Mouse (Mus musculus): Measurements from ENCODE around the gene Washc4. TPM values are rescaled to one million over a fixed set of nuclear protein-coding genes. Genes with fewer than 3 reads are reported as not detected.

The Washc4 gene
- 15.9 and 16.3 TPM in 2 replicates for total RNA-seq (2012; rRNA removed)
- 31.8 and 36.4 TPM in 2 replicates for total RNA-seq (2014; rRNA removed)
- polyA plus RNA-seq (2012; ENCODE audit: insufficient read length, low read depth): 19.3 and 22.0 TPM in 2 replicates

DNA sequence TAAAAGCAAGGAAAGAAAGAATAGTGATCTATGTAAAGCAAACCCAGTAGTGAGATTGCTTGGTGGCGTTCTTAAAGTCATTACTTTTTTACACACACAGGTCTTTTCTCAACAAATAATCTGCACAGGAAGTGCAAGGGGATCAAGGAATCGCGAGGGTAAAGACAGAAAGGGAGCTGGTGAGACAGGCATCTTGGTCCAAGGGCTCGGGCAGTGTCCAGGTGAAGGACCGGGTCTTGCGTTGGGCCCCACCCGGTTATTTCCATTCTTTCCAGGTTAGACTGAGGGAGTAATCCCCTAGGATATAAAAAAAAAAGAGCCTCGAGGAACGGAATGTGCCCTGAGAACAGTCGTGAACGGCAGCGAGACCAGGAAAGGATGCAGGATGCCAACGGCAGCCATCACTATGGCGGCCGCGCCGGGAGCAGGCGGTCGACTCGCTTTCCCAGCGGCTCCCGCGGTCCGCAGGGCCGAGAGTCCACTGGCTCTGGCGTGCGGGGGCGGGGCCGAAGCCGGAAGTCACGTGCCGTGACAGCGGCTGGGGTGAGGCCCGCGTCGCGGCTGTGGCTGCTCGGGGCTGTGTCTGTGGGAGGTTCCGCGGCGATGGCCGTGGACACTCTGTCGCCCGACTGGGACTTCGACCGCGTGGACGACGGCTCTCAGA lies at the start of gene Washc4:
Gene Washc4, plus strand, starts transcription at position 314 of the 664 bp plus-strand sequence.
- dilution Hi-C loops (cut with MboI; ENCODE audit: extremely low pct_ligation_motif_present, extremely low pct_unique_long_range_greater_than_20kb, low sequenced_read_pairs): no loop called here
- H3K79me2 ChIP-seq (replicated peaks; ENCODE audit: control insufficient read depth, extremely low read depth, insufficient read depth, poor library complexity, severe bottlenecking): peaks cover 32% of the 10 kb centered on the region
- peak within 1 kb of the TSS; percentile 89 to 97 (median 94) for H3K4me3 ChIP-seq (replicated peaks in 1 of 3; ENCODE audit: low read depth in 2 of 3, low read length in 2 of 3, poor library complexity in 1 of 3)
- H3K27me3 ChIP-seq (replicated peaks): no peaks in the 10 kb centered on the region
- H3K27ac ChIP-seq (ENCODE audit: insufficient read depth, low read depth): peak within 1 kb of the TSS; percentile 63
- H3K36me3 ChIP-seq (replicated peaks in 1 of 2; ENCODE audit: control insufficient read depth in 1 of 2, insufficient read depth in 1 of 2, low read length in 1 of 2): peaks cover 9 to 20% of the 10 kb centered on the region in 2 experiments
- no peaks in the 10 kb centered on the region for H3K9me3 ChIP-seq (replicated peaks; ENCODE audit: low read length)
- H3K4me2 ChIP-seq (ENCODE audit: insufficient read depth, low read depth, poor library complexity, severe bottlenecking): peak within 1 kb of the TSS; percentile 61; the same call in 1 of the 2 replicates
- no peak for TF ChIP-seq EP300 (IDR thresholded peaks at IDR 0.05; ENCODE audit: low read length)
- TF ChIP-seq USF1 (IDR thresholded peaks at IDR 0.05; ENCODE audit: low read depth, low read length): peak; percentile 94
- 0 out of 2 replicates have a peak, but pooled peaks have one; percentile 68 for TF ChIP-seq MEF2A (IDR thresholded peaks at IDR 0.05; ENCODE audit: borderline replicate concordance, low read depth, low read length)
- peak; percentile 91 for TF ChIP-seq NELFE (IDR thresholded peaks at IDR 0.05; ENCODE audit: low read depth, low read length)
- TF ChIP-seq SMC3 (IDR thresholded peaks at IDR 0.05; ENCODE audit: low read depth, low read length): no peak; the same call in 1 of the 2 replicates
- TF ChIP-seq MAFK (IDR thresholded peaks at IDR 0.05; ENCODE audit: insufficient replicate concordance, low read length): no peak
- TF ChIP-seq RAD21 (IDR thresholded peaks at IDR 0.05; ENCODE audit: low read depth, low read length): no peak
- peak; percentile 90; the same call in 1 of the 2 replicates for TF ChIP-seq POLR2AphosphoS2 (IDR thresholded peaks at IDR 0.05; ENCODE audit: low read depth, low read length)
- TF ChIP-seq BHLHE40 (IDR thresholded peaks at IDR 0.05; ENCODE audit: low read depth, low read length): peak; percentile 99
- TF ChIP-seq MAX (IDR thresholded peaks at IDR 0.05; ENCODE audit: low read length): peak; percentile 94
- peak; percentile 85; the same call in 1 of the 2 replicates for TF ChIP-seq ZMIZ1 (IDR thresholded peaks at IDR 0.05; ENCODE audit: low read depth, low read length)
- TF ChIP-seq JUN (IDR thresholded peaks at IDR 0.05; ENCODE audit: insufficient read depth, low read depth, low read length): no peak
- no peak for TF ChIP-seq PAX5 (IDR thresholded peaks at IDR 0.05; ENCODE audit: low read length)
- TF ChIP-seq TBP (conservative IDR thresholded peaks at IDR 0.05; ENCODE audit: low read depth, low read length): 0 out of 2 replicates have a peak, but pooled peaks have one; percentile 43
- TF ChIP-seq USF2 (conservative IDR thresholded peaks at IDR 0.05; ENCODE audit: low read depth, low read length): peak; percentile 84
- no peak for TF ChIP-seq ZC3H11A (IDR thresholded peaks at IDR 0.05; ENCODE audit: low read depth, low read length)
- TF ChIP-seq POLR2A (IDR thresholded peaks at IDR 0.05; ENCODE audit: low read depth, low read length): peak; percentile 97
- peak; percentile 24; the same call in 1 of the 2 replicates for TF ChIP-seq MXI1 (IDR thresholded peaks at IDR 0.05; ENCODE audit: low read depth, low read length)
- TF ChIP-seq TCF12 (IDR thresholded peaks at IDR 0.05; ENCODE audit: low read depth, low read length): peak; percentile 93
- no peak for TF ChIP-seq JUND (conservative IDR thresholded peaks at IDR 0.05; ENCODE audit: low read depth, low read length)
- TF ChIP-seq E2F4 (IDR thresholded peaks at IDR 0.05; ENCODE audit: insufficient replicate concordance, low read depth, low read length): no peak
- peak; percentile 18; the same call in 1 of the 2 replicates for TF ChIP-seq ETS1 (conservative IDR thresholded peaks at IDR 0.05; ENCODE audit: low read depth, low read length)
- no peak for TF ChIP-seq ZKSCAN1 (IDR thresholded peaks at IDR 0.05; ENCODE audit: borderline replicate concordance, low read depth, low read length)
- peak; percentile 84; the same call in 1 of the 2 replicates for TF ChIP-seq KAT2A (IDR thresholded peaks at IDR 0.05; ENCODE audit: insufficient replicate concordance, low read length)
- 0 out of 2 replicates have a peak, but pooled peaks have one; percentile 69 for TF ChIP-seq MAZ (IDR thresholded peaks at IDR 0.05; ENCODE audit: low read depth, low read length)
- no peak for TF ChIP-seq UBTF (IDR thresholded peaks at IDR 0.05; ENCODE audit: low read depth, low read length)
- peak; percentile 49; the same call in 1 of the 2 replicates for TF ChIP-seq CHD1 (IDR thresholded peaks at IDR 0.05; ENCODE audit: low read depth, low read length)
- TF ChIP-seq CTCF (conservative IDR thresholded peaks at IDR 0.05 in 1 of 2, IDR thresholded peaks at IDR 0.05 in 1 of 2; ENCODE audit: low read depth in 2 of 2, low read length in 2 of 2): no peak
- peak; percentile 79 for TF ChIP-seq ELF1 (IDR thresholded peaks at IDR 0.05; ENCODE audit: low read depth, low read length)
- TF ChIP-seq HCFC1 (IDR thresholded peaks at IDR 0.05; ENCODE audit: low read depth, low read length): peak; percentile 88
- TF ChIP-seq SIN3A (IDR thresholded peaks at IDR 0.05; ENCODE audit: low read length): no peak; the same call in 1 of the 2 replicates
- TF ChIP-seq IRF4 (IDR thresholded peaks at IDR 0.05; ENCODE audit: low read depth, low read length): 0 out of 2 replicates have a peak, but pooled peaks have one; percentile 29
- TF ChIP-seq ZNF384 (IDR thresholded peaks at IDR 0.05; ENCODE audit: low read depth, low read length): no peak
- TF ChIP-seq RCOR1 (conservative IDR thresholded peaks at IDR 0.05; ENCODE audit: low read depth, low read length): peak; percentile 94
- peak; percentile 72 for TF ChIP-seq NRF1 (IDR thresholded peaks at IDR 0.05; ENCODE audit: low read depth, low read length)
- TF ChIP-seq GABPA (IDR thresholded peaks at IDR 0.05; ENCODE audit: insufficient replicate concordance, low read depth, low read length): peak; percentile 35; the same call in 1 of the 2 replicates
- peak; percentile 64; the same call in 1 of the 2 replicates for TF ChIP-seq CHD2 (IDR thresholded peaks at IDR 0.05; ENCODE audit: low read length)
- TF ChIP-seq MYC (IDR thresholded peaks at IDR 0.05; ENCODE audit: low read depth, low read length): peak; percentile 83
- in situ Hi-C loops (cut with MboI; ENCODE audit: low pct_ligation_motif_present, low pct_unique_long_range_greater_than_20kb, low sequenced_read_pairs): no loop called here
- peaks cover 0 to 27% of the 10 kb centered on the region in 2 experiments; a peak in 2 of 4 replicates for H3K4me1 ChIP-seq (ENCODE audit: control insufficient read depth in 1 of 2, insufficient read depth in 2 of 2)
- peak; percentile 87 for DNase-seq (ENCODE audit: extremely low read depth)
- peak within 1 kb of the TSS; percentile 68 for H3K9ac ChIP-seq (ENCODE audit: insufficient read depth, low read depth)

All from CH12.LX (cell line).